Mouse (Mus musculus) thymus, postnatal 0 days (tissue): ENCODE measurements around the gene Sdccag8. TPM values are rescaled to one million over a fixed set of nuclear protein-coding genes. Genes with fewer than 3 reads are reported as not detected.
A peak's percentile ranks its signal among the peaks of the same experiment; 100 is the strongest.
"Not testable (repeated sequence)": the region's sequence is repeated elsewhere in the genome, so short reads cannot be mapped to it uniquely, and the experiment has no call there.

Experiments
- DNase-seq: peaks from one replicate; pipeline ENCODE4 v3.0.0-alpha.2; 2015; ENCODE audit warnings: low spot score
- polyA plus RNA-seq: library from polyadenylated mRNA; unstranded; fragments of >200 nt; fragmentation: Nextera tagmentation; extraction: Ambion mirVana; gene quantifications from 2 replicates; pipeline ENCODE4 v1.2.1, GENCODE M21; 2015

Sdccag8 gene
- polyA plus RNA-seq, 1 experiment from 2014 or later: 17.7 TPM

GRCm38 (mm10) chr1:176827945-176828485 lies 13.6 kb downstream of the Sdccag8 start:
- no peak for DNase-seq

GRCm38 (mm10) chr1:176828666-176829065 lies 14.2 kb downstream of the Sdccag8 start:
- DNase-seq: no peak

GRCm38 (mm10) chr1:176832071-176832470 lies 17.6 kb downstream of the Sdccag8 start:
- DNase-seq: no peak

- DNase-seq: no peak
These were observed 18.1 kb downstream of the Sdccag8 start for GRCm38 (mm10) chr1:176832607-176833006.

- DNase-seq: no peak
These were observed 18.8 kb downstream of the Sdccag8 start for GRCm38 (mm10) chr1:176833257-176833656.

- DNase-seq: no peak
These were observed 19.5 kb downstream of the Sdccag8 start for GRCm38 (mm10) chr1:176833948-176834347.

- no peak for DNase-seq
These were observed 20.4 kb downstream of the Sdccag8 start for GRCm38 (mm10) chr1:176834880-176835279.

- no peak for DNase-seq
These were observed 21.2 kb downstream of the Sdccag8 start for GRCm38 (mm10) chr1:176835501-176836294.

GRCm38 (mm10) chr1:176836562-176836961 lies 22.1 kb downstream of the Sdccag8 start:
- DNase-seq: not testable (repeated sequence)

GRCm38 (mm10) chr1:176845082-176845977 lies 30.9 kb downstream of the Sdccag8 start:
- peak; percentile 52 for DNase-seq

GRCm38 (mm10) chr1:176847118-176847859 lies 32.8 kb downstream of the Sdccag8 start:
- DNase-seq: no peak

- no peak for DNase-seq
These were observed 34.3 kb downstream of the Sdccag8 start for GRCm38 (mm10) chr1:176848613-176849290.

- DNase-seq: no peak
These were observed 34.9 kb downstream of the Sdccag8 start for GRCm38 (mm10) chr1:176849377-176849776.

GRCm38 (mm10) chr1:176851401-176851800 lies 36.9 kb downstream of the Sdccag8 start:
- DNase-seq: no peak

GRCm38 (mm10) chr1:176852813-176853590 lies 38.5 kb downstream of the Sdccag8 start:
- peak; percentile 16 for DNase-seq

GRCm38 (mm10) chr1:176861981-176862644 lies 47.7 kb downstream of the Sdccag8 start:
- peak; percentile 77 for DNase-seq

GRCm38 (mm10) chr1:176870501-176870900 lies 56.0 kb downstream of the Sdccag8 start:
- DNase-seq: no peak

GRCm38 (mm10) chr1:176871975-176872374 lies 57.5 kb downstream of the Sdccag8 start:
- DNase-seq: no peak

- DNase-seq: no peak
These were observed 59.0 kb downstream of the Sdccag8 start for GRCm38 (mm10) chr1:176873463-176873862.
